Mouse (Mus musculus): ENCODE results near the gene Prl7b1. TPM values are rescaled to one million over a fixed set of nuclear protein-coding genes. Genes with fewer than 3 reads are reported as not detected.

Prl7b1 gene
- polyA plus RNA-seq (2014; fragmentation: Illumina TruSeq; extraction: RNeasy Lipid Tissue Mini Kit (QIAGEN cat#74804); ENCODE audit: low replicate concordance), result not detected

GRCm38 (mm10) chr13:27610482-27610881, at the start of gene Prl7b1:
Gene Prl7b1, minus strand, starts transcription at chr13:27610582.

GRCm38 (mm10) chr13:27642393-27642792, 32.0 kb upstream of the Prl7b1 start, which contains the start of gene Prl7a1:
Gene Prl7a1, minus strand, starts transcription at chr13:27642493.

GRCm38 (mm10) chr13:27582071-27582470, 28.3 kb downstream of the Prl7b1 start, which contains the start of gene Prl8a1:
Gene Prl8a1, minus strand, starts transcription at chr13:27582171.

GRCm38 (mm10) chr13:27564506-27564905, 45.9 kb downstream of the Prl7b1 start, which contains the start of gene Prl8a9:
Gene Prl8a9, minus strand, starts transcription at chr13:27564606.

Other genes starting within 250 kb of the Prl7b1 start
- gene Prl2b1, start 219.7 kb downstream of the Prl7b1 start, polyA plus RNA-seq (2014; fragmentation: Illumina TruSeq; extraction: RNeasy Lipid Tissue Mini Kit (QIAGEN cat#74804); ENCODE audit: low replicate concordance), result not detected
- gene Prl8a6, start 171.9 kb downstream of the Prl7b1 start, polyA plus RNA-seq (2014; fragmentation: Illumina TruSeq; extraction: RNeasy Lipid Tissue Mini Kit (QIAGEN cat#74804); ENCODE audit: low replicate concordance), result not detected
- gene Prl8a8, start 97.4 kb downstream of the Prl7b1 start, polyA plus RNA-seq (2014; fragmentation: Illumina TruSeq; extraction: RNeasy Lipid Tissue Mini Kit (QIAGEN cat#74804); ENCODE audit: low replicate concordance), result not detected
- gene Prl8a9, start 46.0 kb downstream of the Prl7b1 start, polyA plus RNA-seq (2014; fragmentation: Illumina TruSeq; extraction: RNeasy Lipid Tissue Mini Kit (QIAGEN cat#74804); ENCODE audit: low replicate concordance), result not detected
- gene Prl8a1, start 28.4 kb downstream of the Prl7b1 start, polyA plus RNA-seq (2014; fragmentation: Illumina TruSeq; extraction: RNeasy Lipid Tissue Mini Kit (QIAGEN cat#74804); ENCODE audit: low replicate concordance), result not detected
- not detected for gene Prl7a1, start 31.9 kb upstream of the Prl7b1 start, polyA plus RNA-seq (2014; fragmentation: Illumina TruSeq; extraction: RNeasy Lipid Tissue Mini Kit (QIAGEN cat#74804); ENCODE audit: low replicate concordance)
- not detected for gene Prl7a2, start 57.5 kb upstream of the Prl7b1 start, polyA plus RNA-seq (2014; fragmentation: Illumina TruSeq; extraction: RNeasy Lipid Tissue Mini Kit (QIAGEN cat#74804); ENCODE audit: low replicate concordance)
- gene Prl7d1, start 106.2 kb upstream of the Prl7b1 start, polyA plus RNA-seq (2014; fragmentation: Illumina TruSeq; extraction: RNeasy Lipid Tissue Mini Kit (QIAGEN cat#74804); ENCODE audit: low replicate concordance), result not detected
- gene Prl7c1, start 170.2 kb upstream of the Prl7b1 start, polyA plus RNA-seq (2014; fragmentation: Illumina TruSeq; extraction: RNeasy Lipid Tissue Mini Kit (QIAGEN cat#74804); ENCODE audit: low replicate concordance), result not detected
- gene Prl2a1, start 191.1 kb upstream of the Prl7b1 start, polyA plus RNA-seq (2014; fragmentation: Illumina TruSeq; extraction: RNeasy Lipid Tissue Mini Kit (QIAGEN cat#74804); ENCODE audit: low replicate concordance), result not detected
- not detected for gene Prl2c1, start 238.8 kb upstream of the Prl7b1 start, polyA plus RNA-seq (2014; fragmentation: Illumina TruSeq; extraction: RNeasy Lipid Tissue Mini Kit (QIAGEN cat#74804); ENCODE audit: low replicate concordance)